Mouse (Mus musculus): Measurements from ENCODE around the gene Hinfp. TPM values are rescaled to one million over a fixed set of nuclear protein-coding genes. Genes with fewer than 3 reads are reported as not detected.
"Not testable (repeated sequence)": the region's sequence is repeated elsewhere in the genome, so short reads cannot be mapped to it uniquely, and the experiment has no call there.

The Hinfp gene
- polyA plus RNA-seq, 1 experiment from 2014 or later: 11.5 TPM

GRCm38 (mm10) chr9:44330736-44331135 lies 25.3 kb upstream of the Hinfp start:
- WGBS (ENCODE audit: insufficient replicate concordance): 85% methylated on average over 6 of the region's 6 CpGs
- Histone ChIP-seq H3K4me2 (no peak overlapping the region), H3K27me3 (no peaks in the 10 kb centered on the region), H3K9ac (peak overlapping the region; percentile 23; the same call in 1 of the 2 replicates), H3K36me3 (peaks cover 65% of the 10 kb centered on the region), H3K27ac (0 out of 2 replicates have a peak overlapping the region, but pooled peaks have one; percentile 8), H3K4me3 (replicated peaks) (no peak overlapping the region), H3K4me1 (replicated peaks) (peaks cover 47% of the 10 kb centered on the region), H3K9me3 (replicated peaks) (no peaks in the 10 kb centered on the region)
- ATAC-seq (ENCODE audit: low read depth) (no peak), DNase-seq (no peak)

- peaks cover 49% of the 10 kb centered on the region for H3K4me1 ChIP-seq (replicated peaks)
These were observed 22.5 kb upstream of the Hinfp start for GRCm38 (mm10) chr9:44327926-44328325.

GRCm38 (mm10) chr9:44327064-44327711 lies 21.7 kb upstream of the Hinfp start:
- Histone ChIP-seq H3K36me3 (peaks cover 39% of the 10 kb centered on the region), H3K4me3 (replicated peaks) (peak overlapping the region; percentile 75), H3K27ac (peak overlapping the region; percentile 91), H3K27me3 (no peaks in the 10 kb centered on the region), H3K9ac (peak overlapping the region; percentile 87), H3K9me3 (replicated peaks) (no peaks in the 10 kb centered on the region), H3K4me1 (replicated peaks) (peaks cover 42% of the 10 kb centered on the region), H3K4me2 (peak overlapping the region; percentile 87)
- peak; percentile 49 for ATAC-seq (ENCODE audit: low read depth)
- under 1% methylated on average over 22 of the region's 22 CpGs for whole genome bisulfite sequencing (ENCODE audit: insufficient replicate concordance)
- no peak for DNase-seq

More at GRCm38 (mm10) chr9:44327926-44328325, 22.5 kb upstream of the Hinfp start:
- peak overlapping the region; percentile 91 for H3K27ac ChIP-seq
- peak overlapping the region; percentile 87 for H3K9ac ChIP-seq
- no peaks in the 10 kb centered on the region for H3K9me3 ChIP-seq (replicated peaks)
- H3K36me3 ChIP-seq: peaks cover 47% of the 10 kb centered on the region
- peak overlapping the region; percentile 87 for H3K4me2 ChIP-seq
- ATAC-seq (ENCODE audit: low read depth) (no peak), DNase-seq (no peak)
- H3K4me3 ChIP-seq (replicated peaks): peak overlapping the region; percentile 75
- no peaks in the 10 kb centered on the region for H3K27me3 ChIP-seq
- 84% methylated on average over 5 of the region's 5 CpGs for WGBS (ENCODE audit: insufficient replicate concordance)

GRCm38 (mm10) chr9:44326371-44327063 lies 21.0 kb upstream of the Hinfp start:
- peak overlapping the region; percentile 91 for H3K27ac ChIP-seq
- peak overlapping the region; percentile 87 for H3K4me2 ChIP-seq
- peaks cover 46% of the 10 kb centered on the region for H3K4me1 ChIP-seq (replicated peaks)
- H3K4me3 ChIP-seq (replicated peaks): peak overlapping the region; percentile 75
- H3K36me3 ChIP-seq: peaks cover 33% of the 10 kb centered on the region
- DNase-seq: peak; percentile 64
- under 1% methylated on average over 38 of the region's 38 CpGs for WGBS (ENCODE audit: insufficient replicate concordance)
- H3K9ac ChIP-seq: peak overlapping the region; percentile 87
- ATAC-seq (ENCODE audit: low read depth): peak; percentile 83
- H3K9me3 ChIP-seq (replicated peaks): no peaks in the 10 kb centered on the region
- no peaks in the 10 kb centered on the region for H3K27me3 ChIP-seq

GRCm38 (mm10) chr9:44325768-44326370 lies 20.4 kb upstream of the Hinfp start, which contains the start of gene Dpagt1:
Dpagt1 (plus strand) TSS chr9:44326019.
- Histone ChIP-seq H3K4me1 (replicated peaks) (peaks cover 51% of the 10 kb centered on the region), H3K4me2 (peak within 1 kb of the TSS; percentile 87), H3K9me3 (replicated peaks) (no peaks in the 10 kb centered on the region), H3K27me3 (no peaks in the 10 kb centered on the region), H3K36me3 (peaks cover 26% of the 10 kb centered on the region), H3K27ac (peak within 1 kb of the TSS; percentile 91), H3K9ac (peak within 1 kb of the TSS; percentile 87), H3K4me3 (replicated peaks) (peak within 1 kb of the TSS; percentile 75)
- DNase-seq: no peak
- WGBS (ENCODE audit: insufficient replicate concordance): 4% methylated on average over 12 of the region's 12 CpGs
- 0 out of 2 replicates have a peak, but pooled peaks have one; percentile 9 for ATAC-seq (ENCODE audit: low read depth)

- H3K9me3 ChIP-seq (replicated peaks); ATAC-seq (ENCODE audit: low read depth); DNase-seq; H3K27me3 ChIP-seq: not testable (repeated sequence)
- H3K4me3 ChIP-seq (replicated peaks): peak overlapping the region; percentile 75; the same call in 1 of the 2 replicates
- peaks cover 56% of the 10 kb centered on the region for H3K4me1 ChIP-seq (replicated peaks)
- peak overlapping the region; percentile 87 for H3K4me2 ChIP-seq
- peak overlapping the region; percentile 87 for H3K9ac ChIP-seq
- 52% methylated on average over 7 of the region's 8 CpGs for WGBS (ENCODE audit: insufficient replicate concordance)
- H3K27ac ChIP-seq: peak overlapping the region; percentile 91; the same call in 1 of the 2 replicates
- peaks cover 20% of the 10 kb centered on the region for H3K36me3 ChIP-seq
These were observed 19.7 kb upstream of the Hinfp start for GRCm38 (mm10) chr9:44325032-44325767.

GRCm38 (mm10) chr9:44324147-44324546 lies 18.7 kb upstream of the Hinfp start:
- peaks cover 9% of the 10 kb centered on the region for H3K36me3 ChIP-seq
- no peaks in the 10 kb centered on the region for H3K27me3 ChIP-seq
- no peak for ATAC-seq (ENCODE audit: low read depth)
- H3K9me3 ChIP-seq (replicated peaks): no peaks in the 10 kb centered on the region
- no peak overlapping the region for H3K27ac ChIP-seq
- H3K9ac ChIP-seq: 0 out of 2 replicates have a peak overlapping the region, but pooled peaks have one; percentile 36
- no peak overlapping the region for H3K4me2 ChIP-seq
- WGBS (ENCODE audit: insufficient replicate concordance): 76% methylated on average over 6 of the region's 6 CpGs
- peaks cover 58% of the 10 kb centered on the region for H3K4me1 ChIP-seq (replicated peaks)
- no peak for DNase-seq
- no peak overlapping the region for H3K4me3 ChIP-seq (replicated peaks)

GRCm38 (mm10) chr9:44323656-44324055 lies 18.2 kb upstream of the Hinfp start:
- H3K36me3 ChIP-seq; ATAC-seq (ENCODE audit: low read depth); H3K4me2 ChIP-seq; H3K4me3 ChIP-seq (replicated peaks); H3K27me3 ChIP-seq; H3K9ac ChIP-seq; H3K9me3 ChIP-seq (replicated peaks); H3K27ac ChIP-seq; DNase-seq: not testable (repeated sequence)
- H3K4me1 ChIP-seq (replicated peaks): peaks cover 60% of the 10 kb centered on the region
- 63% methylated on average over 4 of the region's 4 CpGs for WGBS (ENCODE audit: insufficient replicate concordance)

GRCm38 (mm10) chr9:44320799-44321133 lies 15.3 kb upstream of the Hinfp start:
- Histone ChIP-seq H3K4me3 (replicated peaks) (peak overlapping the region; percentile 99), H3K27ac (peak overlapping the region; percentile 85), H3K27me3 (no peaks in the 10 kb centered on the region), H3K9me3 (replicated peaks) (no peaks in the 10 kb centered on the region), H3K4me1 (replicated peaks) (peaks cover 58% of the 10 kb centered on the region), H3K4me2 (peak overlapping the region; percentile 92), H3K36me3 (peaks cover 21% of the 10 kb centered on the region), H3K9ac (peak overlapping the region; percentile 69)
- no peak for ATAC-seq (ENCODE audit: low read depth)
- DNase-seq: no peak
- 24% methylated on average over 6 of the region's 6 CpGs for WGBS (ENCODE audit: insufficient replicate concordance)

GRCm38 (mm10) chr9:44319887-44320798 lies 14.7 kb upstream of the Hinfp start, which contains the start of gene C2cd2l:
C2cd2l (minus strand) TSS chr9:44320285.
- Histone ChIP-seq H3K9me3 (replicated peaks) (no peaks in the 10 kb centered on the region), H3K27ac (peak within 1 kb of the TSS; percentile 91), H3K36me3 (peaks cover 27% of the 10 kb centered on the region), H3K4me1 (replicated peaks) (peaks cover 55% of the 10 kb centered on the region), H3K4me3 (replicated peaks) (peak within 1 kb of the TSS; percentile 99), H3K9ac (peak within 1 kb of the TSS; percentile 99), H3K4me2 (peak within 1 kb of the TSS; percentile 92), H3K27me3 (no peaks in the 10 kb centered on the region)
- WGBS (ENCODE audit: insufficient replicate concordance): under 1% methylated on average over 67 of the region's 67 CpGs
- DNase-seq (peak; percentile 88), ATAC-seq (ENCODE audit: low read depth) (peak; percentile 96)
